In the genomic region with DNA sequence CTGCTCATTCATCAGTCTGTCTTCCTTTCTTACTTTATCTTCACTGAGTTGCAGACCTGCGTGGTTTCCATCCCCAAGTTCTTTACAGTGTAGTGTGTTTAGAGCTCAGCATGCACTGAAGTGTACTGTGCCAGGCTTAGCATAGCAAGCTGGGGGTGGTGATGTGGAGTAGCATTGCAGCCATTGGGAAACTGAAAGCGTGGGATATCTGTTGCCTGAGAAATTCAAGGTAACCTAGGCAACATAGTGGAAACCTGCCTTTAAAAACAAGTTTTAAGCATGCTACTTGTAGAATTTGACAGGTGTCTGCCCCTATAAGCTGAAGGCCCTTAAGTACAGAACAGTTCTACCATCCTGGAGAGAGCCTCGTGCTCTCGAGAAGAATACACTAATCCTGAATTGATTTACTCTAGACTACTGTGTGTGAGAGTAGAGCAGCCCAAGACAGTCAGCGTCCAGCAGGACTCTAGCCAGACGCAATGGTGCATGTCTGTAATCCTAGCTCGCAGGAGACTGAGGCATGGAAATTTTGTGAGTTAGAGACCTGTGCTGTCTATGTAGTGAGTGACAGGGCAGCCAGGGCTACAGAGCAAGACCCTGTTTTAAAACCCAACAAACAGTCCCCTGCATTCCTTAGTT, we compare ENCODE assay signal across 14 mouse cellular contexts. TPM values are rescaled to one million over a fixed set of nuclear protein-coding genes. Genes with fewer than 3 reads are reported as not detected.
A peak's percentile ranks its signal among the peaks of the same experiment; 100 is the strongest.
DNase-seq lines count a peak whose midpoint lies in the region; ATAC-seq and TF ChIP-seq lines count a peak whose summit lies in the region.
"Had no signal": no experiment of that assay in that cellular context is flagged by ENCODE, and none has a peak within 500 bp of the region (broad histone marks: within the 10 kb centered on the region; RNA-seq: fewer than 3 reads in every experiment).

No protein-coding gene starts in this region.

- WGBS in heart, embryonic 10.5 days: 80% methylated on average over 7 of the region's 7 CpGs
- 49% methylated on average over 7 of the region's 7 CpGs for WGBS in lung, postnatal 0 days
- WGBS in olfactory bulb, adult 2 months: 26% methylated on average over 7 of the region's 7 CpGs

- H3K4me1 ChIP-seq in heart, embryonic 10.5 days: peaks cover 20% of the 10 kb centered on the region
- peaks cover 6% of the 10 kb centered on the region; the same call in 1 of the 2 replicates for H3K4me1 ChIP-seq in lung, postnatal 0 days (ENCODE audit: insufficient read depth, low read depth, low read length)
- peaks cover 6% of the 10 kb centered on the region for H3K4me1 ChIP-seq in olfactory bulb, adult 2 months (ENCODE audit: control insufficient read depth, insufficient read depth, low read length)
- H3K4me1 ChIP-seq: neural tube, embryonic 12.5 days had no signal

- H3K4me3 ChIP-seq in heart, embryonic 10.5 days: no peak overlapping the region
- no peak overlapping the region for H3K4me3 ChIP-seq in lung, postnatal 0 days (ENCODE audit: low read depth, low read length)
- H3K4me3 ChIP-seq in olfactory bulb, adult 2 months (ENCODE audit: insufficient read depth, low read depth, low read length): no peak overlapping the region
- H3K4me3 ChIP-seq: erythroblast, embryonic 14.5 days; hindbrain, embryonic 15.5 days; liver, embryonic 15.5 days; neural tube, embryonic 12.5 days had no signal

- no peak for TF ChIP-seq EP300 in lung, postnatal 0 days (IDR thresholded peaks at IDR 0.05)

- no peaks in the 10 kb centered on the region for H3K27me3 ChIP-seq in heart, embryonic 10.5 days (ENCODE audit: insufficient read depth, poor library complexity, severe bottlenecking)
- no peaks in the 10 kb centered on the region for H3K27me3 ChIP-seq in lung, postnatal 0 days (replicated peaks; ENCODE audit: insufficient read depth, low read length)
- H3K27me3 ChIP-seq: hindbrain, embryonic 15.5 days; liver, embryonic 15.5 days; neural tube, embryonic 12.5 days had no signal

- no peaks in the 10 kb centered on the region for H3K9me3 ChIP-seq in heart, embryonic 10.5 days
- no peaks in the 10 kb centered on the region for H3K9me3 ChIP-seq in lung, postnatal 0 days (ENCODE audit: low read length)
- H3K9me3 ChIP-seq: hindbrain, embryonic 15.5 days; liver, embryonic 15.5 days; neural tube, embryonic 12.5 days had no signal

- H3K36me3 ChIP-seq in heart, embryonic 10.5 days: peaks cover 14% of the 10 kb centered on the region
- 0 out of 2 replicates have a peak, but pooled peaks cover 5% of the 10 kb centered on the region for H3K36me3 ChIP-seq in lung, postnatal 0 days (ENCODE audit: insufficient read depth, low read length)

- no peak overlapping the region for H3K4me2 ChIP-seq in lung, postnatal 0 days (replicated peaks; ENCODE audit: low read depth, low read length)
- H3K4me2 ChIP-seq: hindbrain, embryonic 15.5 days; liver, embryonic 15.5 days; midbrain, embryonic 11.5 days; neural tube, embryonic 12.5 days had no signal

- H3K27ac ChIP-seq in heart, embryonic 10.5 days: 0 out of 2 replicates have a peak overlapping the region, but pooled peaks have one; percentile 29
- H3K27ac ChIP-seq in lung, postnatal 0 days (ENCODE audit: low read length): no peak overlapping the region
- 0 out of 2 replicates have a peak overlapping the region, but pooled peaks have one; percentile 6 for H3K27ac ChIP-seq in olfactory bulb, adult 2 months (ENCODE audit: insufficient read depth, low read depth, low read length)
- H3K27ac ChIP-seq: hindbrain, embryonic 15.5 days; liver, embryonic 15.5 days; neural tube, embryonic 12.5 days had no signal

- DNase-seq in heart, embryonic 10.5 days (ENCODE audit: low spot score): no peak
- DNase-seq in heart, adult 8-10 months (ENCODE audit: low spot score): no peak
- peak; percentile 39 to 65 for DNase-seq in layer of hippocampus, adult 18-20 months (ENCODE audit: low spot score in 2 of 2)
- DNase-seq in layer of hippocampus, postnatal 10 days (ENCODE audit: low spot score in 2 of 2): no peak
- no peak for DNase-seq in lung, postnatal 0 days (ENCODE audit: low spot score)
- no peak for DNase-seq in lung, postnatal 10 days
- no peak for DNase-seq in cerebellum, adult 11 months
- DNase-seq: adrenal gland, adult 2 months had no signal

- TF ChIP-seq CTCF in lung, postnatal 0 days (IDR thresholded peaks at IDR 0.05): no peak
- no peak for TF ChIP-seq CTCF in olfactory bulb, adult 2 months (IDR thresholded peaks at IDR 0.05; ENCODE audit: insufficient read depth, low read depth, low read length)

- ATAC-seq in lung, postnatal 0 days: peak; percentile 5; the same call in 1 of the 2 replicates

- TF ChIP-seq POLR2A in olfactory bulb, adult 2 months (IDR thresholded peaks at IDR 0.05; ENCODE audit: insufficient read depth, low read depth, low read length): no peak

- H3K9ac ChIP-seq in lung, postnatal 0 days (replicated peaks; ENCODE audit: low read depth): no peak overlapping the region
- H3K9ac ChIP-seq: hindbrain, embryonic 15.5 days; liver, embryonic 15.5 days; neural tube, embryonic 12.5 days had no signal

RNA-seq across cellular contexts. Expression of a gene that starts 23.9 kb away (rescaled TPM):
- 16.2 and 18.1 TPM in 2 replicates for polyA plus RNA-seq in heart, embryonic 10.5 days (2016; fragmentation: Nextera tagmentation; extraction: Ambion mirVana)
- total RNA-seq in heart, adult 8-10 months (2022): 10 to 100 TPM; 26.4 to 29.2 (median 27.7) TPM
- total RNA-seq in layer of hippocampus, adult 18-20 months (2021): 100 to 1,000 TPM; 170 to 175 TPM
- total RNA-seq in layer of hippocampus, postnatal 10 days (2021): 100 to 1,000 TPM; 142 to 157 TPM
- 11.1 and 12.6 TPM in 2 replicates for polyA plus RNA-seq in lung, postnatal 0 days (2015; fragmentation: Nextera tagmentation; extraction: Ambion mirVana)
- 140 and 283 TPM in 2 replicates for polyA plus RNA-seq in olfactory bulb, adult 2 months (2012; ENCODE audit: insufficient read depth, insufficient read length, low replicate concordance, missing spikeins)

Comparison
In these comparisons a context has a peak if more than half of its experiments do, and no peak if none do; other contexts are left out.
1. DNase-seq: peak in layer of hippocampus, adult 18-20 months (2 of 2); none in heart, embryonic 10.5 days (single experiment), heart, adult 8-10 months (single experiment), layer of hippocampus, postnatal 10 days (0 of 2), lung, postnatal 0 days (single experiment), lung, postnatal 10 days (single experiment) and cerebellum, adult 11 months (single experiment).
2. RNA of a gene that starts 23.9 kb away (total RNA-seq): 170 to 175 TPM in layer of hippocampus, adult 18-20 months and 142 to 157 TPM in layer of hippocampus, postnatal 10 days; 26.4 to 29.2 TPM in heart, adult 8-10 months; every median in the first group is over 4 times any median in the second.